Mouse (Mus musculus): ENCODE data around the gene Tmem178b. TPM values are rescaled to one million over a fixed set of nuclear protein-coding genes. Genes with fewer than 3 reads are reported as not detected.

Tmem178b gene
- polyA plus RNA-seq (2014; fragmentation: Nextera tagmentation; extraction: Ambion mirVana) = 0.13 and 0.19 TPM in 2 replicates

- Histone ChIP-seq H3K4me3 (ENCODE audit: low read depth, low read length) (peak within 1 kb of the TSS; percentile 45), H3K4me2 (peak within 1 kb of the TSS; percentile 96), H3K4me1 (ENCODE audit: insufficient read depth) (peaks cover 8% of the 10 kb centered on the region), H3K9ac (peak within 1 kb of the TSS; percentile 16), H3K27ac (ENCODE audit: low read depth) (no peak within 1 kb of the TSS), H3K9me3 (ENCODE audit: low read depth, low read length) (no peaks in the 10 kb centered on the region), H3K36me3 (ENCODE audit: insufficient read depth) (no peaks in the 10 kb centered on the region), H3K27me3 (ENCODE audit: insufficient read depth, low read length) (peaks cover 57% of the 10 kb centered on the region)
- peak; percentile 29; the same call in 1 of the 2 replicates for ATAC-seq (ENCODE audit: insufficient read depth)
- DNase-seq = peak; percentile 34
- WGBS = under 1% methylated on average over 63 of the region's 63 CpGs
- TF ChIP-seq CTCF (IDR thresholded peaks at IDR 0.05; ENCODE audit: low read depth) = no peak
Observed at GRCm38 (mm10) chr6:39872901-39873591, at the start of gene Tmem178b. Gene Tmem178b, plus strand, starts transcription at chr6:39873271.

- TF ChIP-seq CTCF (IDR thresholded peaks at IDR 0.05; ENCODE audit: low read depth) = no peak
- Histone ChIP-seq H3K27me3 (ENCODE audit: insufficient read depth, low read length) (no peaks in the 10 kb centered on the region), H3K9ac (no peak overlapping the region), H3K27ac (ENCODE audit: low read depth) (no peak overlapping the region), H3K4me1 (ENCODE audit: insufficient read depth) (no peaks in the 10 kb centered on the region), H3K4me2 (no peak overlapping the region), H3K9me3 (ENCODE audit: low read depth, low read length) (no peaks in the 10 kb centered on the region), H3K36me3 (ENCODE audit: insufficient read depth) (no peaks in the 10 kb centered on the region), H3K4me3 (ENCODE audit: low read depth, low read length) (no peak overlapping the region)
- no peak for DNase-seq
- ATAC-seq (ENCODE audit: insufficient read depth) = no peak
- whole genome bisulfite sequencing = 82% methylated on average over 5 of the region's 5 CpGs
Observed at GRCm38 (mm10) chr6:39828736-39829135, 44.3 kb upstream of the Tmem178b start.

- H3K27ac ChIP-seq (ENCODE audit: low read depth) = no peak overlapping the region
- no peak overlapping the region for H3K9ac ChIP-seq
- DNase-seq (no peak), ATAC-seq (ENCODE audit: insufficient read depth) (no peak)
- H3K4me3 ChIP-seq (ENCODE audit: low read depth, low read length) = no peak overlapping the region
- no peaks in the 10 kb centered on the region for H3K36me3 ChIP-seq (ENCODE audit: insufficient read depth)
- H3K4me1 ChIP-seq (ENCODE audit: insufficient read depth) = no peaks in the 10 kb centered on the region
- H3K9me3 ChIP-seq (ENCODE audit: low read depth, low read length) = no peaks in the 10 kb centered on the region
- no peak overlapping the region for H3K4me2 ChIP-seq
- no peaks in the 10 kb centered on the region for H3K27me3 ChIP-seq (ENCODE audit: insufficient read depth, low read length)
- WGBS = 86% methylated on average over 14 of the region's 14 CpGs
- no peak for TF ChIP-seq CTCF (IDR thresholded peaks at IDR 0.05; ENCODE audit: low read depth)
Observed at GRCm38 (mm10) chr6:39843698-39844342, 29.3 kb upstream of the Tmem178b start.

GRCm38 (mm10) chr6:39847538-39847937 is 25.5 kb upstream of the Tmem178b start:
- no peak overlapping the region for H3K4me3 ChIP-seq (ENCODE audit: low read depth, low read length)
- WGBS = 71% methylated on average over 2 of the region's 2 CpGs
- no peak overlapping the region for H3K9ac ChIP-seq
- no peak for TF ChIP-seq CTCF (IDR thresholded peaks at IDR 0.05; ENCODE audit: low read depth)
- no peaks in the 10 kb centered on the region for H3K4me1 ChIP-seq (ENCODE audit: insufficient read depth)
- ATAC-seq (ENCODE audit: insufficient read depth) = no peak
- H3K27me3 ChIP-seq (ENCODE audit: insufficient read depth, low read length) = no peaks in the 10 kb centered on the region
- H3K27ac ChIP-seq (ENCODE audit: low read depth) = no peak overlapping the region
- H3K4me2 ChIP-seq = no peak overlapping the region
- DNase-seq = no peak
- no peaks in the 10 kb centered on the region for H3K36me3 ChIP-seq (ENCODE audit: insufficient read depth)
- H3K9me3 ChIP-seq (ENCODE audit: low read depth, low read length) = no peaks in the 10 kb centered on the region

- Histone ChIP-seq H3K36me3 (ENCODE audit: insufficient read depth) (no peaks in the 10 kb centered on the region), H3K4me3 (ENCODE audit: low read depth, low read length) (no peak overlapping the region), H3K27me3 (ENCODE audit: insufficient read depth, low read length) (no peaks in the 10 kb centered on the region), H3K4me2 (no peak overlapping the region), H3K4me1 (ENCODE audit: insufficient read depth) (no peaks in the 10 kb centered on the region), H3K9me3 (ENCODE audit: low read depth, low read length) (no peaks in the 10 kb centered on the region), H3K27ac (ENCODE audit: low read depth) (no peak overlapping the region), H3K9ac (no peak overlapping the region)
- ATAC-seq (ENCODE audit: insufficient read depth) = no peak
- TF ChIP-seq CTCF (IDR thresholded peaks at IDR 0.05; ENCODE audit: low read depth) = peak; percentile 52; the same call in 1 of the 2 replicates
- WGBS = 33% methylated on average over 7 of the region's 7 CpGs
- DNase-seq = peak; percentile 12
Observed at GRCm38 (mm10) chr6:39848766-39849165, 24.3 kb upstream of the Tmem178b start.

- H3K4me3 ChIP-seq (ENCODE audit: low read depth, low read length) = no peak overlapping the region
Observed at GRCm38 (mm10) chr6:39849667-39850066, 23.4 kb upstream of the Tmem178b start.

More at GRCm38 (mm10) chr6:39849667-39850066, 23.4 kb upstream of the Tmem178b start:
- no peak for DNase-seq
- H3K9ac ChIP-seq = no peak overlapping the region
- no peak for ATAC-seq (ENCODE audit: insufficient read depth)
- H3K4me2 ChIP-seq = no peak overlapping the region
- H3K27me3 ChIP-seq (ENCODE audit: insufficient read depth, low read length) = no peaks in the 10 kb centered on the region
- no peaks in the 10 kb centered on the region for H3K9me3 ChIP-seq (ENCODE audit: low read depth, low read length)
- no peak for TF ChIP-seq CTCF (IDR thresholded peaks at IDR 0.05; ENCODE audit: low read depth)
- no peak overlapping the region for H3K27ac ChIP-seq (ENCODE audit: low read depth)
- no peaks in the 10 kb centered on the region for H3K4me1 ChIP-seq (ENCODE audit: insufficient read depth)
- no peaks in the 10 kb centered on the region for H3K36me3 ChIP-seq (ENCODE audit: insufficient read depth)
- 85% methylated on average over 4 of the region's 4 CpGs for WGBS

All from lung, embryonic 14.5 days (tissue).